Mouse (Mus musculus) limb, embryonic 13.5 days (tissue): ENCODE measurements around the gene 1110008P14Rik. TPM values are rescaled to one million over a fixed set of nuclear protein-coding genes. Genes with fewer than 3 reads are reported as not detected.
"Not testable (repeated sequence)": the region's sequence is repeated elsewhere in the genome, so short reads cannot be mapped to it uniquely, and the experiment has no call there.

Experiments
- ATAC-seq: fragments of 200-750 bp; cut with Nextera tagmentation; 2 replicates; pipeline ENCODE4 v1.8.0; 2017; ENCODE audit warnings: low read depth, moderate number of reproducible peaks, moderate TSS enrichment; ENCODE audit not compliant: low FRiP score
- H3K27ac ChIP-seq: fragments of 300-500 bp; sonication (generic); 2 replicates; pipeline ENCODE4 v1.5.1; 2015; ENCODE audit warnings: inconsistent platforms, mild to moderate bottlenecking, moderate library complexity
- H3K27me3 ChIP-seq: fragments of 300-500 bp; sonication (generic); 2 replicates; pipeline ENCODE4 v1.6.1; 2015; ENCODE audit warnings: mild to moderate bottlenecking, inconsistent platforms
- H3K36me3 ChIP-seq: fragments of 300-500 bp; sonication (generic); 2 replicates; pipeline ENCODE4 v1.6.1; 2015; ENCODE audit warnings: inconsistent platforms, mild to moderate bottlenecking, moderate library complexity
- H3K4me1 ChIP-seq: fragments of 300-500 bp; sonication (generic); 2 replicates; pipeline ENCODE4 v1.6.1; 2015; ENCODE audit warnings: inconsistent platforms
- H3K4me2 ChIP-seq: fragments of 300-500 bp; sonication (generic); replicated peaks from 2 replicates; pipeline ENCODE4 v1.6.1; 2015; ENCODE audit warnings: inconsistent platforms, mild to moderate bottlenecking, moderate library complexity
- H3K4me3 ChIP-seq: fragments of 300-500 bp; sonication (generic); 2 replicates; pipeline ENCODE4 v1.5.1; 2015; ENCODE audit warnings: moderate library complexity, mild to moderate bottlenecking, inconsistent platforms
- H3K9ac ChIP-seq: fragments of 300-500 bp; sonication (generic); 2 replicates; pipeline ENCODE4 v1.6.1; 2015; ENCODE audit warnings: mild to moderate bottlenecking, inconsistent platforms
- H3K9me3 ChIP-seq: fragments of 300-500 bp; sonication (generic); 2 replicates; pipeline ENCODE4 v1.6.1; 2016; ENCODE audit warnings: inconsistent platforms
- WGBS: fragments of 180-500 bp; shearing (Covaris S2); methylation state at CpG from one replicate; pipeline ENCODE4 v1.1.7; 2015; 5-methylcytosine and 5-hydroxymethylcytosine counted together
- polyA plus RNA-seq: library from polyadenylated mRNA; unstranded; fragments of >200 nt; fragmentation: Nextera tagmentation; extraction: Ambion mirVana; gene quantifications from 2 replicates; pipeline ENCODE4 v1.2.1, GENCODE M21; 2015

The 1110008P14Rik gene
- polyA plus RNA-seq, 1 experiment from 2014 or later, result 48.7 TPM

GRCm38 (mm10) chr2:32380001-32380500 lies 1.7 kb downstream of the 1110008P14Rik start:
- peaks cover 47% of the 10 kb centered on the region for H3K36me3 ChIP-seq
- no peak for ATAC-seq
- WGBS, result 89% methylated on average over 7 of the region's 7 CpGs

GRCm38 (mm10) chr2:32376963-32377362 lies 4.8 kb downstream of the 1110008P14Rik start:
- WGBS, result 94% methylated on average over 10 of the region's 10 CpGs
- ATAC-seq, result no peak
- Histone ChIP-seq H3K36me3 (peaks cover 75% of the 10 kb centered on the region), H3K4me2 (no peak overlapping the region), H3K27me3 (no peaks in the 10 kb centered on the region), H3K9me3 (no peaks in the 10 kb centered on the region), H3K9ac (no peak overlapping the region), H3K4me1 (peaks cover 7% of the 10 kb centered on the region), H3K27ac (no peak overlapping the region), H3K4me3 (no peak overlapping the region)

More at GRCm38 (mm10) chr2:32380001-32380500, 1.7 kb downstream of the 1110008P14Rik start:
- Histone ChIP-seq H3K27ac (no peak overlapping the region), H3K4me3 (no peak overlapping the region), H3K9ac (no peak overlapping the region), H3K9me3 (no peaks in the 10 kb centered on the region), H3K4me1 (peaks cover 7% of the 10 kb centered on the region), H3K4me2 (no peak overlapping the region), H3K27me3 (peaks cover 6% of the 10 kb centered on the region; the same call in 1 of the 2 replicates)

GRCm38 (mm10) chr2:32375317-32375940 lies 6.3 kb downstream of the 1110008P14Rik start:
- Histone ChIP-seq H3K4me3 (no peak overlapping the region), H3K4me1 (no peaks in the 10 kb centered on the region), H3K4me2 (no peak overlapping the region), H3K27me3 (no peaks in the 10 kb centered on the region), H3K9me3 (no peaks in the 10 kb centered on the region), H3K36me3 (peaks cover 90% of the 10 kb centered on the region), H3K27ac (no peak overlapping the region), H3K9ac (no peak overlapping the region)
- 88% methylated on average over 13 of the region's 13 CpGs for WGBS
- no peak for ATAC-seq

GRCm38 (mm10) chr2:32374191-32374590 lies 7.5 kb downstream of the 1110008P14Rik start:
- no peak for ATAC-seq
- Histone ChIP-seq H3K36me3 (peaks cover 96% of the 10 kb centered on the region), H3K4me1 (no peaks in the 10 kb centered on the region), H3K4me2 (no peak overlapping the region), H3K9me3 (no peaks in the 10 kb centered on the region), H3K9ac (no peak overlapping the region), H3K4me3 (no peak overlapping the region), H3K27me3 (no peaks in the 10 kb centered on the region), H3K27ac (no peak overlapping the region)
- WGBS, result 83% methylated on average over 10 of the region's 10 CpGs

- H3K27me3 ChIP-seq, result no peaks in the 10 kb centered on the region
- WGBS, result 92% methylated on average over 5 of the region's 5 CpGs
- H3K27ac ChIP-seq, result no peak overlapping the region
- peaks cover 8% of the 10 kb centered on the region for H3K4me1 ChIP-seq
- no peak overlapping the region for H3K4me2 ChIP-seq
- ATAC-seq, result no peak
- peaks cover 73% of the 10 kb centered on the region for H3K36me3 ChIP-seq
- H3K9ac ChIP-seq, result no peak overlapping the region
- no peak overlapping the region for H3K4me3 ChIP-seq
- no peaks in the 10 kb centered on the region for H3K9me3 ChIP-seq
Observed at GRCm38 (mm10) chr2:32367315-32367714, 14.4 kb downstream of the 1110008P14Rik start.

- Histone ChIP-seq H3K4me3 (peak overlapping the region; percentile 86), H3K4me1 (peaks cover 20% of the 10 kb centered on the region), H3K27me3 (peaks cover 12% of the 10 kb centered on the region), H3K4me2 (peak overlapping the region; percentile 83), H3K9ac (peak overlapping the region; percentile 86), H3K9me3 (no peaks in the 10 kb centered on the region), H3K27ac (no peak overlapping the region), H3K36me3 (peaks cover 41% of the 10 kb centered on the region)
- WGBS, result 82% methylated on average over 8 of the region's 8 CpGs
- no peak for ATAC-seq
Observed at GRCm38 (mm10) chr2:32364121-32364520, 17.6 kb downstream of the 1110008P14Rik start.

- Histone ChIP-seq H3K27me3 (peaks cover 12% of the 10 kb centered on the region), H3K4me2 (peak overlapping the region; percentile 83), H3K27ac (peak overlapping the region; percentile 90), H3K4me1 (peaks cover 20% of the 10 kb centered on the region), H3K36me3 (peaks cover 39% of the 10 kb centered on the region), H3K9ac (peak overlapping the region; percentile 86), H3K4me3 (peak overlapping the region; percentile 86), H3K9me3 (no peaks in the 10 kb centered on the region)
- 10% methylated on average over 19 of the region's 19 CpGs for WGBS
- ATAC-seq, result peak; percentile 62
Observed at GRCm38 (mm10) chr2:32363376-32364106, 18.2 kb downstream of the 1110008P14Rik start.

GRCm38 (mm10) chr2:32362817-32363340 lies 18.9 kb downstream of the 1110008P14Rik start:
- peak; percentile 80 for ATAC-seq
- Histone ChIP-seq H3K36me3 (peaks cover 33% of the 10 kb centered on the region), H3K9me3 (no peaks in the 10 kb centered on the region), H3K4me1 (peaks cover 20% of the 10 kb centered on the region), H3K27ac (peak overlapping the region; percentile 90), H3K27me3 (peaks cover 12% of the 10 kb centered on the region), H3K4me3 (peak overlapping the region; percentile 86), H3K4me2 (peak overlapping the region; percentile 83), H3K9ac (peak overlapping the region; percentile 86)
- under 1% methylated on average over 53 of the region's 53 CpGs for WGBS

- H3K4me1 ChIP-seq, result peaks cover 20% of the 10 kb centered on the region
- H3K9me3 ChIP-seq, H3K27ac ChIP-seq, ATAC-seq: not testable (repeated sequence)
- 36% methylated on average over 5 of the region's 5 CpGs for WGBS
- H3K4me3 ChIP-seq, result peak overlapping the region; percentile 86
- peak overlapping the region; percentile 86 for H3K9ac ChIP-seq
- peak overlapping the region; percentile 83 for H3K4me2 ChIP-seq
- H3K36me3 ChIP-seq, result peaks cover 26% of the 10 kb centered on the region
- peaks cover 15% of the 10 kb centered on the region for H3K27me3 ChIP-seq
Observed at GRCm38 (mm10) chr2:32362274-32362673, 19.5 kb downstream of the 1110008P14Rik start.

GRCm38 (mm10) chr2:32361437-32361836 lies 20.3 kb downstream of the 1110008P14Rik start:
- no peak overlapping the region for H3K27ac ChIP-seq
- ATAC-seq, result peak; percentile 46
- H3K9me3 ChIP-seq, result no peaks in the 10 kb centered on the region
- H3K4me1 ChIP-seq, result peaks cover 20% of the 10 kb centered on the region
- peaks cover 15% of the 10 kb centered on the region for H3K27me3 ChIP-seq
- peak overlapping the region; percentile 60 for H3K9ac ChIP-seq
- H3K36me3 ChIP-seq, result peaks cover 18% of the 10 kb centered on the region
- WGBS, result 1% methylated on average over 24 of the region's 24 CpGs
- H3K4me3 ChIP-seq, result peak overlapping the region; percentile 38
- peak overlapping the region; percentile 73 for H3K4me2 ChIP-seq

GRCm38 (mm10) chr2:32360741-32361140 lies 21.0 kb downstream of the 1110008P14Rik start:
- 4% methylated on average over 14 of the region's 14 CpGs for WGBS
- 0 out of 2 replicates have a peak, but pooled peaks have one; percentile 1 for ATAC-seq
- H3K27ac ChIP-seq, result no peak overlapping the region
- peaks cover 11% of the 10 kb centered on the region for H3K36me3 ChIP-seq
- peaks cover 20% of the 10 kb centered on the region for H3K4me1 ChIP-seq
- peak overlapping the region; percentile 73 for H3K4me2 ChIP-seq
- H3K27me3 ChIP-seq, result peaks cover 15% of the 10 kb centered on the region
- no peaks in the 10 kb centered on the region for H3K9me3 ChIP-seq
- H3K9ac ChIP-seq, result peak overlapping the region; percentile 60; the same call in 1 of the 2 replicates
- peak overlapping the region; percentile 38 for H3K4me3 ChIP-seq

GRCm38 (mm10) chr2:32358381-32358780 lies 23.4 kb downstream of the 1110008P14Rik start:
- H3K27me3 ChIP-seq, result peaks cover 15% of the 10 kb centered on the region
- no peak overlapping the region for H3K27ac ChIP-seq
- peaks cover 18% of the 10 kb centered on the region for H3K4me1 ChIP-seq
- no peak overlapping the region for H3K4me2 ChIP-seq
- H3K4me3 ChIP-seq, result no peak overlapping the region
- H3K9me3 ChIP-seq, result no peaks in the 10 kb centered on the region
- WGBS, result 67% methylated on average over 10 of the region's 10 CpGs
- ATAC-seq, result no peak
- H3K9ac ChIP-seq, result no peak overlapping the region
- H3K36me3 ChIP-seq, result no peaks in the 10 kb centered on the region
